Mouse (Mus musculus): ENCODE data around the gene Ace.

Ace gene

DNA sequence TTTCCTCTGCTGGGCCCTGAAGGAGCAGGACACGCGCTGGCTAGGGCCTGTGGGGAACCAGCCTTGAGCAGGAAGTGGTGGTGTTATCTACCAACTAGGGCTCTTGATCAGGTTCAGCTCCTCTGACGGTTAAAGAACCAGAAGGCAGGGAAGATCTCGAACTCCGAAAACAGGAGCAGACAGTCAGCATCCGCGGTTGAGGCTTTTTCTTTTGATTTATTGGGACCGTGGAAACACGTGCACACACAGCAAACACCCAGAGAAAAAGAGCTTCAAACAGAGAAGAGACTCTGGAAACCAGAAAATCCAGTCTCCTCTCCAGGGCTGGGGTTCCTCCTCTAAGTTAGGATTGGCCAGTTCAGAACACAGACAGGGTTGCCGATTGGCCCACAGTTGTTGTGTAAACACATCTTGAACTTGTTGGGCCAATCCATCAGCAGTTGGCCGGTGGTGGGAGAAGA, 21.0 kb upstream of the Ace start:
- DNase-seq: peak; percentile 39 to 44

DNA sequence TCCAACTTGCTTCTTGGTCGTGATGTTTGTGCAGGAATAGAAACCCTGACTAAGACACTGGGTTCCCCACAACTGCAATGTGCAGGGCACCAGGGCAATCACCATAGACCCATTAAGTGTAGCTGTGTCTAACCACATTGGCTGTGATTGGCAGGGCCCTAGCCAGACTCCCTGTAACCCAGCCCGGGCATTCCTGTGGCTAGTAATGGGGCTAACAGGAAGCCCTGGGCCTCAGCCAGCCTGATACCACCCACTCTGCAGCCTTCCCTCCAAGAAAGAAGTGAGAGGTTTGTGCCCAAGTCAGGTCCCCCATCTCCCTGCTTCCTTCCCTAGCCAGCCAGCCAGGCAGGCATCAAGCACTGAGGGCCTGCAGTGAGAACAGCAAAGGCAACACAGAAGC, 19.5 kb upstream of the Ace start:
- DNase-seq: no peak

DNA sequence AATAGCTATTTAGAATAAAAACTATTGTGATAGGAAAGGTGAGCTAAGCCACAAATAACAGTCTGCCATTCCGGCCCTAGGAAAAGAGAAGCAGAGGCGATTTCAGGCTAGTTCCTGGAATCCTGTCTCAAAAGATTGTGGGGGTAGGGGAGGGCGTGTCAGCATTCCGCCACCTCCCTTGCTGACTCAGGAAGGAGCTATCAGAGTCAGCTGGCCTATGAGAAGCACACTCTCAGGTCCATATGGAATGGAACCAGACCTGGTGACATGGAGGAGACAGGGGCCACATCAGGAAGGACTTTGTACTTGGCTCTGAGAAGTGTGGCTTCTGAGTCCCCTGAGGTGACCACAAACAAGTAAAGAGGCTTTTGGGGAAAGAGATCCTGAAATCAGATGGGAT, 17.2 kb upstream of the Ace start:
- DNase-seq: no peak

DNA sequence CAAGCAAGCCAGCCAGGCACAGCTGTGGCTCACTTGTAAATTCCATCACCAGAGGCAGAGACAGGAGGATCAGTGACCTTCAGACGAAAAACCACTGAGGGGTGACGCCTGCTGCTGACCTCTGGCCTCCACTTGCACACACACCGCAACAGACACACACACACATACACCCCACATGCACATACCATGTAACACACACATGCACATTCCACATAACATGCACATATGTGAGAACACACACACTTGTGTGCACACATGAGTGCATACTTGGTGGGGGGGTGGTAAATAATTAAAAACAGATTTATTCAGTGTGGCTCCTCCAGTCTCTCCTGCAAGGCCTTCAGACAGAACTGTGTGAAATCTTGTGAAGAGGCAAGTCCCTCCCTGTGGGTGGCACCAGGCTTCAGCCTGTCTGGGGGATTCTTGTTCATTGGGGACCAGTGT, 16.1 kb upstream of the Ace start:
- no peak for DNase-seq

DNA sequence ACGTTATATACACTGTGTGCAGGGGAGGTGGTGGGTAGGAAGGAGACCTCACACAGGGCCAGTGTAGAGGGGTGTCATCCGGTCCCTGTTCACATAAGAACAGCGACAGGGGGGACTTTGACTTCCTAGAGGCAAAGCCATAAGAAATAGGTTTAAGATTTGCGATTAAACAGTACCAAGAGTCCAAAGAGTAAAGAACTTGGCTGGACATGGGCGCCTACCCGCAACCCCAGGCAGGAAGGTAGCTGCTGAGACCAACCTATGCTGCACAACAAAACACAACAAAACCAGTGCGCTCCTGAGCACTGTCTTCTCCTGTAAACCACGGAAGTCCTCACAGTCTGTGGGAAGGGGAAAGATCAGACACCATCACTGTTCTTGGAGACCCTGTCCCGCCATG, 15.6 kb upstream of the Ace start:
- no peak for DNase-seq

DNA sequence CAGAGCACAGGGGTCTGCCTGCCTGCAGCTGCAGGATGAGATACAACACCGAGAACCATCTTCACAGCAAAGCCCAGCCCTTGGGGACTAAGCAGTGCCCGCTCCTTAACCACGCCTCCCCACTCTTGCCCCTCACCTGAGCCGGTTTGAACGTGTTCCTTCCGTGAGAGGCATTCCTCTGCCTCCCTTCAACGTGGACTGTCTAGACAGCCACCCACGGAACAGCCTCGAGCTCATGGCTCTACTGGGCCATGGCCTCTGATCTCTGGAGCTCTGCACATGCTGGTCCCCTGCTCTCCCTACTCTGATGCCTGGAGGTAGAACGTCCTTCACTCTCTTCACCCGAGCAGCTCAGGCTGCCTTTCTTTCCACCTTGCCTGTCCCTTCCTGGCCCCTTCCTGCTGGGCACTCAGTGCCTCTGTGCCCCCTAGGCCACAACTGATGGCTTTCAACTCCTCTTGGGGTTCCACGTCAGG, 14.8 kb upstream of the Ace start, which contains the start of gene Cyb561:
Gene Cyb561, minus strand, starts transcription at position 426 of the 476 bp plus-strand sequence.
- DNase-seq: no peak

GRCm38 (mm10) chr11:105953402-105953801, 14.3 kb upstream of the Ace start:
- peak in 1 of 2 experiments; percentile 49 for DNase-seq

DNA sequence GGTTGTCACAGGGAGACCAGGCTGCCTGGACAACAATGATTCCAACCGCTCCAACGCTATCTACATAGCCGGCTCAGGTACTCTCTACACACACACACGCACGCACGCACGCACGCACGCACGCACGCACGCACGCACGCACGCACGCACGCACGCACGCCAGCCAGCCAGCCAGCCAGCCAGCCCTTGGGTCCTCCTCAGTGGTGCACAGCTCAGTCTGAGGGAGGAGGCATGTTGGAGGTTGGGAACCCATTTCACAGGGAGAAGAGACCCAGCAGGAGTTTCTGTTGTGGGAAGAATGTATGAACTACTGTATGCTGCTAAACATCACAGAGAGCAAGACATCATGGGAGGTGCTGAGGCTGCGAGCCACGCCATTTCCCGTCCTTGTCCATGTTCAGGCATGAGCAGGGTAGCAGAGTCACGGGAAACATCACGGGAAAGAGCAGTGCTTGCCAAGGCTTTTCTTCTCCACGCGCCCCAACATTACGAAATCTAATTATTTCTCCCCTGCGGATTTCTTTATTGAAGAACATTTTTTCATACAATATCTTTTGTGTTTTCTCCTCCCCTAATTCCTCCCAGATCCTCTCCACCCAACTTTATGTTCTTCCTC, 11.8 kb upstream of the Ace start:
- no peak for DNase-seq

- no peak for DNase-seq
Measured at GRCm38 (mm10) chr11:105957501-105957900, 10.2 kb upstream of the Ace start.

DNA sequence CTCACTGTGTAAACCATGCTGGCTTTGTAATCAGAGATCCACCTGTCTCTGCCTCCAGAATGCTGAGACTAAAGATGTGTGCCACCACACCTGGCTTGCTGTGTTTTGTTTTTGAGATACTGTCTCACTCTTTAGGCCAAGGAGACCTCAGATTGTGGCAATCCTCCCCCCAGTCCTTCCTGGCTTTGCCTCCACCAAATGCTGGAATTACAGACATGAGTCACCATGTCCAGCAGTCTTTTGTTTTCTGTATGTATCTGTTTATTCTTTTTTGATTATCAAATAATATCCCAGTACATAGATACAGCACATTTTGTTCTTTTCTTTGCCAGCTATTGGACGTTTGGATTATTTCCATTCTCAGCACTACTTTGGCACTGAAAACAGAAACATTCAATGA, 9.2 kb upstream of the Ace start:
- DNase-seq: no peak

DNA sequence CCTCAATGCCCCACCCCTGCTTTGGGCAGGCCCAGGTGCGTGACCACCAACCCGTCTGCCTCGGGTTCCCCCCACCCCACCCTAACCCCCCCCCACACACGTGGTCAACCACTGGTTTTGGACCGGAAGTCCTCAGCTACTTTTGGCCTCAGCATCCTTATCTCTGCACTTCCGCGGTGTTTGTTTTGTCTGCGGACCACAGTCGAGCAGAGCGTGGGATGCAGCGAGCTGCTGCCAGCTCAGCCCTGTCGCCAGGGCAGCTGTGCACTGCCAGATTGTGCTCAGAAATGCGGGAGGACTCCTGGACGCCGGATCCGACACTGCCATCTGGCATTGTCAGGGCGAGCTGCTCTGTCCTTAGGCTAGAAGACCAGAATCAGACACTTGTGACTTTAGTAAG, 8.4 kb upstream of the Ace start:
- peak; percentile 50 to 80 for DNase-seq

DNA sequence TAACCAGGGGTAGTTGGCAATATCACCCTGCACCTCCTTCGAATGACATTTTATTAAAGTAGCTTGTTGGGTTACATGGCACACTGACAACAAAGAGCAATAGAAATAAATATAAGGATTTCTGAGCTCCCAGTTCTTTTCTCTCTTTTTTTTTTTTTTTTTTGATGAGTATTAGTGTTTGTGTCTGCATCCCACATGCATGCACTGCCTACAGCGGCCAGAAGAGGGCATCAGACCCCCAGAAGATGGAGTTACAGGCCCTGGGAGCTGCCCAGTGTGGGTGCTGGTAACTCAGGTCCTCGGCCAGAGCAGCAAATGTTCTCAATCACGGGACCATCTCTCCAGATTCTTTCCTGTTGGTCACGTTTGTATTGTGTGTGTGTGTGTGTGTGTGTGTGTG, 3.1 kb upstream of the Ace start:
- no peak for DNase-seq

DNA sequence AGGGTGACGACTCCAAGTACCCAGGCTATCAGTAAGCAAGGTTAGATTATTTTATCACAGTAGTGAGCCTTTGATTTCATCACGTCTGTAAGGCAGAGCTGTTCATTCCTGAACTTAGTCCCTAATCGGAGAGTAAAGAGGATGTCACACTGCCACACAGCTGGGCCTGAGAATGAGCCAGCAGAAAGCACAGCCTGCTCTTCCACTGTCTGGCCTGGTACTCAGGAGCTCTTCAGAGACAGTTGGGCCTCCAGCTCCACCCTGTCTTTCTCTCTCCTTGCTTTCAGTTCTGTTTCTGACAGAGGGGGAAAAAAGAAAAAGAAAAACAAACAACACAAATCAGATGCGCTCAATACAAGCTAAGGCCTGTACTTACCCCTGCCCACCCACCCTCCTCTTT, 1.5 kb upstream of the Ace start:
- no peak for DNase-seq

DNA sequence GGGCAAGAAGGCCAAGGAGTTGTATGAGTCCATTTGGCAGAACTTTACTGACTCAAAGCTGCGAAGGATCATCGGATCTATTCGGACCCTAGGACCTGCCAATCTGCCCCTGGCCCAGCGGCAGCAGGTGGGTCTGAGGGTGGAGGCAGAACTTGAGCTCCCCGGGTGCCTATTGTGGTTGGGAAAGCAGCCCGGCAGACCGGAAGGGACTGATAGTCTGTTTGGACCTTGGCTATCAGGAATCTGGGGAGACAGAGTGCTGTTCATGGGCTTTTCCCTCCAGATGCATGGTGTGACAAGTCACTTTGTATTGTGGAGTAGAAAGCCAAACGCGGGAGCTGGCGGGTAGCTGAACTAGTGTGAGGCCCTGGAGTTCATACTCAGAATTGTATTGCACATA, 1.2 kb downstream of the Ace start:
- peak in 1 of 2 experiments; percentile 31 for DNase-seq

- peak; percentile 69 to 77 for DNase-seq
Measured at GRCm38 (mm10) chr11:105969516-105969915, 1.8 kb downstream of the Ace start.

DNA sequence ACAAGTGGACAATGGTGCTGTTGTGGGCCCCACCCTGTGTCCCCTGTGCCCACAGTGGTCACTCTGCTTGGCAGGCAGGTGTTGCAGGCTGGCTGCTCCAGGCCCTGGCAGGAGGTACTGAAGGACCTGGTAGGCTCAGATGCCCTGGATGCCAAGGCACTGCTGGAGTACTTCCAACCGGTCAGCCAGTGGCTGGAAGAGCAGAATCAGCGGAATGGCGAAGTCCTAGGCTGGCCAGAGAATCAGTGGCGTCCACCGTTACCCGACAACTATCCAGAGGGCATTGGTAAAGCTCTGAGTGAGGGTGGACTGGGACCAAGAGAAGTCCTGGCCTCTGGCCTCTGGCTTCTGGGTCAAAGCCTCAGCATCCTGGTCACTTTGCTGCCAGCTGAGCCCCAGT, 6.8 kb downstream of the Ace start:
- DNase-seq: no peak

GRCm38 (mm10) chr11:105975050-105975449, 7.3 kb downstream of the Ace start:
- DNase-seq: no peak

DNA sequence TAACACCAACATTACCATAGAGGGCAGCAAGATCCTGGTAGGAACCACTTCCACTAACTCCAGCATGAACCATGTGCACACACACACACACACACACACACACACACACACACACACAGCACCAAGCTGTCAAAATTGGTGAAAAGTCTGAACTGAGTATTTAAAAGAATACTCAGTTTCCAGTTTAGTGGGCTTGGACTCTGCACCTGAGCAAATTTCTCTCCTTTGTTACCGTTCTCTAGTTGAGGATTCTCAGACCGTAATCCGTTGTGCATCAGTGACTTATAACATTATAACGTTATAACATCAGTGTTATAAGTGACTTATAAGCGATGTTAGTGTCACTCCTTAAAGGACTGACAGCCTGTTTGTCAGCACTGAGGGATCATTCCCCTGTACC, 7.9 kb downstream of the Ace start:
- DNase-seq: no peak

GRCm38 (mm10) chr11:105978232-105978631, 10.5 kb downstream of the Ace start:
- DNase-seq: no peak

- no peak for DNase-seq
Measured at GRCm38 (mm10) chr11:105978634-105979033, 10.9 kb downstream of the Ace start.

DNA sequence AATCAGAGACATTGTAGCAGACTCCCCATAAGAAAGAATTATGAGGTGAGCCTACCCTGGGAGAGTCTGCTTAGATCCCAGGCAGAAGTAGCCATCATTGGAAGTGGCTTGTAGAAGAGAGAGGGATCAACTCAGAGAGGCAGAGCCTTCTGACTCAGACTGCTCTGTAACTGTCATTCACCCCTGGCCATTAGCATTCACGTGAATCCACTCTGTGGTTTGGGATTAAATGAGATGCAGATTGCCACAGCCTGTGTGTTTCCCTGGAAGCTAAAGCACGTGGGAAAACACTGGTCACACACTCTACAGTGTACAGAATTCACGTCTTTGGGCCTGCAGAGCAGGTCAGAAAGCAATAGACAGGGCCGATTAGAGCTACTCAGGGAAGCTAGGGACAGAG, 16.7 kb downstream of the Ace start:
- no peak for DNase-seq

DNA sequence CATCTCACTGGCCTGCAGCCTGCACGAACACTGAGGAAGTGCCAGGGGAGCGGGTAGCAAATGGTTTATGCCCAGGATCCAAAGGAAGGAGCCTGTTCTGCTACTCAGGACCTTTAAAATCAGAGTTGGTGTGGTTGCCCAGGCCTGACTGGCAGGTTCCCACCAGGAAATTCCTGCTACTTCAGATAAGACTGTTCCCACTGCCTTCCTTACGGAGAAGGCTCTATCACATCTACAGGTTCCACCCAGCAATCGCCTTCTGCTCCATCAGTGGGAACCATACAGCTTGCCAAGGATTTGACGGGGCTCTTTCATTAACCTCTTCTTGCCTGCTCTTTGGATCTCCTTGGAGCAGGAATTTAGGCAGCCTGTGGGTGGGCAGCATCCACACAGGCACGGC, 19.7 kb downstream of the Ace start:
- DNase-seq: peak; percentile 66 to 78

GRCm38 (mm10) chr11:105989446-105989845, 21.7 kb downstream of the Ace start:
- peak; percentile 63 to 84 for DNase-seq

- peak; percentile 39 to 43 for DNase-seq
Measured at GRCm38 (mm10) chr11:105990231-105990630, 22.5 kb downstream of the Ace start.

DNA sequence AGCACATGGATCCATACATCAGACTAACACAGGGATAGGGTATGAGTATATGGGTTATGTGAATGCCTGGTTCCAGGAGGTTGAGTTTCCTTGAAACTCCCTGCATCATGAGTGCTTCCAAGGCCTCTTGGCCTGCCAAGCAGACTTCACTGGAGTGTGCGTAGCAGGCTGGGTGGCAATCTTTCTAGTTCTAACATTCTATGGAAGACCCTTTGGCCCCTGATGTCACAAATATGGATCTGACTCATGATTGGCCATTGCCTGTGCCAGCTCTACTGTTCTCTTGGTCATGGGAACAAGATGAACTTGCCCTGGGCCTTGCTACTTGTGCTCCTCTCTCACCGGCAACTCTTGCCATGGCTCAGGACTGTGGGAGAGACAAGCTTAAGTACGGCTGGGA, 26.6 kb downstream of the Ace start, which contains the start of gene Ace3:
Gene Ace3, plus strand, starts transcription at position 301 of the 400 bp plus-strand sequence.
- no peak for DNase-seq

Measured in lung, postnatal 4 days (tissue).